Mouse (Mus musculus): ENCODE measurements at regions not wholly inside any gene's neighbourhood (a gene's known extent, or its start where the extent isn't known, plus 50 kb on each side); places are given as distances from the start of the nearest gene placed in this dataset.
"Not testable (repeated sequence)": the region's sequence is repeated elsewhere in the genome, so short reads cannot be mapped to it uniquely, and the experiment has no call there.

- not testable (repeated sequence) for H3K4me3 ChIP-seq (ENCODE audit: low read depth, low read length); H3K4me1 ChIP-seq (ENCODE audit: insufficient read depth); H3K36me3 ChIP-seq (replicated peaks; ENCODE audit: insufficient read depth, low read length); H3K9me3 ChIP-seq (ENCODE audit: low read length); H3K4me2 ChIP-seq (ENCODE audit: low read depth, low read length); H3K27ac ChIP-seq (ENCODE audit: low read depth); DNase-seq; H3K27me3 ChIP-seq (ENCODE audit: insufficient read depth, low read length); H3K9ac ChIP-seq (replicated peaks)
- no CpG with 5 or more reads among the region's 1 CpGs for WGBS (ENCODE audit: insufficient replicate concordance)
- ATAC-seq, result peak; percentile 61
These were observed 81.8 kb upstream of the Gvin1 start for GRCm38 (mm10) chr7:106296912-106297311.

- not testable (repeated sequence) for H3K9ac ChIP-seq (replicated peaks); DNase-seq; H3K4me1 ChIP-seq (ENCODE audit: insufficient read depth); H3K9me3 ChIP-seq (ENCODE audit: low read length); ATAC-seq; H3K36me3 ChIP-seq (replicated peaks; ENCODE audit: insufficient read depth, low read length); H3K4me2 ChIP-seq (ENCODE audit: low read depth, low read length); H3K27ac ChIP-seq (ENCODE audit: low read depth); H3K4me3 ChIP-seq (ENCODE audit: low read depth, low read length); H3K27me3 ChIP-seq (ENCODE audit: insufficient read depth, low read length)
These were observed 69.7 kb upstream of the Gvin1 start for GRCm38 (mm10) chr7:106284841-106285240.

GRCm38 (mm10) chr7:106279946-106280345, 64.8 kb upstream of the Gvin1 start:
- not testable (repeated sequence) for H3K36me3 ChIP-seq (replicated peaks; ENCODE audit: insufficient read depth, low read length); H3K4me3 ChIP-seq (ENCODE audit: low read depth, low read length); DNase-seq; H3K27ac ChIP-seq (ENCODE audit: low read depth); H3K4me2 ChIP-seq (ENCODE audit: low read depth, low read length); H3K27me3 ChIP-seq (ENCODE audit: insufficient read depth, low read length); H3K9me3 ChIP-seq (ENCODE audit: low read length); H3K4me1 ChIP-seq (ENCODE audit: insufficient read depth); H3K9ac ChIP-seq (replicated peaks)
- peak; percentile 82 for ATAC-seq

- H3K36me3 ChIP-seq (replicated peaks; ENCODE audit: insufficient read depth, low read length); H3K4me2 ChIP-seq (ENCODE audit: low read depth, low read length); DNase-seq; H3K27me3 ChIP-seq (ENCODE audit: insufficient read depth, low read length); ATAC-seq; H3K9me3 ChIP-seq (ENCODE audit: low read length); H3K4me1 ChIP-seq (ENCODE audit: insufficient read depth); H3K9ac ChIP-seq (replicated peaks); H3K4me3 ChIP-seq (ENCODE audit: low read depth, low read length); H3K27ac ChIP-seq (ENCODE audit: low read depth): not testable (repeated sequence)
- 68% methylated on average over 7 of the region's 7 CpGs for WGBS (ENCODE audit: insufficient replicate concordance)
These were observed 55.8 kb upstream of the Gvin1 start for GRCm38 (mm10) chr7:106270947-106271346.

Data from liver, postnatal 0 days (tissue).